Mouse (Mus musculus): ENCODE data around the gene Casc1. TPM values are rescaled to one million over a fixed set of nuclear protein-coding genes. Genes with fewer than 3 reads are reported as not detected.

Gene Casc1
- 0.67 and 1.1 TPM in 2 replicates for polyA plus RNA-seq (2021; fragmentation: Nextera tagmentation)
- long read RNA-seq, experiment 1, partial matches to known transcripts = 1 of 1 reads
- long read RNA-seq, experiment 1, other reads (novel, unspliced or antisense) = 0 of 1 reads
- long read RNA-seq, experiment 2, full-length matches to known transcripts = 1 of 2 reads
- long read RNA-seq, experiment 2, partial matches to known transcripts = 0 of 2 reads
- long read RNA-seq, experiment 2, other reads (novel, unspliced or antisense) = 1 of 2 reads

DNA sequence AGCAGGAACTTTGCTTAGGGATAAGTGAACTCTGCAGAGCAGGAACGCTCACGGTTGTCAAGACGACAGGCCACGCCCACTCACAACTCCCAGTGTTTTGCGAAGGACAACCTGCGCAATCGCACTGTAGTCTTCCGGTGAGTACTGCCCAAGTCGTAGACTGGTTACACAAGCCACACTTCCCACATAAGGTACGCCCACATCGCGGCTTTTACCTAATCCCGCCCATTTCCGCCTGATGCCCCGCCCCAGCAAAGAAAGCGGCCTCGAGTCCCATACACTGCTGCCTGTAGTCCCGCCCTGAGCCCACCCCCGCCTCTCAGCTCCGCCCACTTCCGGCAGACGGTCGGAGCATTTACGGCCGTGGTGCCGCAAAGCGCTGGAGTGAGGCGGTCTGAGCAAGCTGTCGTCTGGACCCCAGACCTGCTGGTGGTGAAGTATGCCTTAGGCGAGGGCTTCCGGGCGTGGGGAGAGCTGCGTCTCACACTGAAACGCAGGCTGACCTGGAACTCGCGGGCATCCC lies at the start of gene Casc1, which contains the start of gene Etfrf1:
Gene Casc1 (minus strand): TSS at position 190 of the 523 bp plus-strand sequence.
Gene Etfrf1 (plus strand): TSS at position 319 of the 523 bp plus-strand sequence.

DNA sequence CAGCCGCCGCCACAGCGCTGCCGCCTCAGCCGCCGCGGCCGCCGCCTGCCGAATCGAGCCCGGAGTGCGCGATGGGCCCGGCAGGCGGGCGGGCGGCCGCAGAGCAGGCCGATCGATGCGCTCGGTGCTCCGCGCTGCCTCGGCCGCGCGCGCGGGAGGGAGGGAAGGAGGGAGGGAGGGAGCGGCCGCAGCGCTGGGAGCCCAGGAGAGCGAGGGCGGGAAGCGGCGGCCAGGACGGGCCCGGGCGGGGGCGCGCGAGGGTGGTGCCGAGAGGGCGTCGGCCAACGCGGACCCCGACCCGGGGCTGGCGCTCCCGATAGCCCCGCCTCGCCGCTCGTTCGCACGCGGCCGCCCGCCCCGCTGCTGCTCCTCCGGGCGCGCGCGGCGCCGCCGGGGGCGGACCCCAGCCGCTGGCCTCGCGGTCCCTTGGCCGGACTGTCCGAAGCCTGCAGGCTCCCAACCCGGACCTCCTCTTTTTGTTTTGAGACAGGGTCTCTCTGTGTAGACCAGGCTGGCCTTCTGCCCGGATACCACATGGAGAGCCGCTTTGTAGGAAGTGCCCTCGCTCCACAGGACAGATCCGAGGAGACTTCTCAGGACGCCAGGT lies 39.5 kb upstream of the Casc1 start, which contains the start of gene Kras:
Gene Kras (minus strand): TSS at position 55 of the 607 bp plus-strand sequence.

Other genes with a start within 250 kb of the Casc1 start
- 47.9 and 56.9 TPM in 2 replicates for gene Bcat1, start 134.8 kb downstream of the Casc1 start, polyA plus RNA-seq (2021; fragmentation: Nextera tagmentation)
- 0.78 and 0.90 TPM in 2 replicates for gene Lrmp, start 95.4 kb downstream of the Casc1 start, polyA plus RNA-seq (2021; fragmentation: Nextera tagmentation)
- 35.8 and 44.6 TPM in 2 replicates for gene Etfrf1, start 129 bp upstream of the Casc1 start, polyA plus RNA-seq (2021; fragmentation: Nextera tagmentation)
- 10.9 and 11.4 TPM in 2 replicates for gene Kras, start 39.2 kb upstream of the Casc1 start, polyA plus RNA-seq (2021; fragmentation: Nextera tagmentation)

Data from layer of hippocampus, adult 6 months (tissue).